Mouse (Mus musculus): ENCODE measurements around the gene Plb1. TPM values are rescaled to one million over a fixed set of nuclear protein-coding genes. Genes with fewer than 3 reads are reported as not detected.

Gene Plb1
- polyA plus RNA-seq, 1 experiment: 148 TPM

- 82% methylated on average over 4 of the region's 4 CpGs for WGBS
- H3K27me3 ChIP-seq (ENCODE audit: control insufficient read depth, insufficient read depth, low read length): no peaks in the 10 kb centered on the region
- H3K4me3 ChIP-seq (ENCODE audit: low read depth, low read length): no peak overlapping the region
- no peak for TF ChIP-seq POLR2A (IDR thresholded peaks at IDR 0.05; ENCODE audit: low read depth, low read length)
- no peak for TF ChIP-seq CTCF (IDR thresholded peaks at IDR 0.05; ENCODE audit: extremely low read depth, insufficient read length, insufficient replicate concordance, low read depth, low read length)
- H3K27ac ChIP-seq (ENCODE audit: insufficient read depth, low read depth, low read length): peak overlapping the region; percentile 7; the same call in 1 of the 2 replicates
- H3K36me3 ChIP-seq (ENCODE audit: control insufficient read depth, insufficient read depth, low read length): no peaks in the 10 kb centered on the region; the same call in 1 of the 2 replicates
- H3K4me1 ChIP-seq (ENCODE audit: control insufficient read depth, insufficient read depth, insufficient read length, low read length): peaks cover 2% of the 10 kb centered on the region; the same call in 1 of the 2 replicates
Observed at GRCm38 (mm10) chr5:32351721-32352465, 119.4 kb downstream of the Plb1 start.

GRCm38 (mm10) chr5:32352845-32353244, 120.3 kb downstream of the Plb1 start:
- H3K4me3 ChIP-seq (ENCODE audit: low read depth, low read length): no peak overlapping the region
- 67% methylated on average over 3 of the region's 3 CpGs for WGBS
- H3K27ac ChIP-seq (ENCODE audit: insufficient read depth, low read depth, low read length): no peak overlapping the region
- H3K27me3 ChIP-seq (ENCODE audit: control insufficient read depth, insufficient read depth, low read length): no peaks in the 10 kb centered on the region
- TF ChIP-seq POLR2A (IDR thresholded peaks at IDR 0.05; ENCODE audit: low read depth, low read length) (no peak), CTCF (IDR thresholded peaks at IDR 0.05; ENCODE audit: extremely low read depth, insufficient read length, insufficient replicate concordance, low read depth, low read length) (no peak)
- no peaks in the 10 kb centered on the region; the same call in 1 of the 2 replicates for H3K36me3 ChIP-seq (ENCODE audit: control insufficient read depth, insufficient read depth, low read length)
- peaks cover 2% of the 10 kb centered on the region; the same call in 1 of the 2 replicates for H3K4me1 ChIP-seq (ENCODE audit: control insufficient read depth, insufficient read depth, insufficient read length, low read length)

- H3K36me3 ChIP-seq (ENCODE audit: control insufficient read depth, insufficient read depth, low read length): no peaks in the 10 kb centered on the region; the same call in 1 of the 2 replicates
- no peak overlapping the region for H3K27ac ChIP-seq (ENCODE audit: insufficient read depth, low read depth, low read length)
- TF ChIP-seq POLR2A (IDR thresholded peaks at IDR 0.05; ENCODE audit: low read depth, low read length) (no peak), CTCF (IDR thresholded peaks at IDR 0.05; ENCODE audit: extremely low read depth, insufficient read length, insufficient replicate concordance, low read depth, low read length) (no peak)
- no peaks in the 10 kb centered on the region for H3K27me3 ChIP-seq (ENCODE audit: control insufficient read depth, insufficient read depth, low read length)
- 83% methylated on average over 2 of the region's 2 CpGs for WGBS
- H3K4me1 ChIP-seq (ENCODE audit: control insufficient read depth, insufficient read depth, insufficient read length, low read length): peaks cover 2% of the 10 kb centered on the region; the same call in 1 of the 2 replicates
- H3K4me3 ChIP-seq (ENCODE audit: low read depth, low read length): no peak overlapping the region
Observed at GRCm38 (mm10) chr5:32353280-32353679, 120.8 kb downstream of the Plb1 start.

GRCm38 (mm10) chr5:32360511-32360910, 128.0 kb downstream of the Plb1 start:
- no peak overlapping the region for H3K27ac ChIP-seq (ENCODE audit: insufficient read depth, low read depth, low read length)
- no peaks in the 10 kb centered on the region for H3K4me1 ChIP-seq (ENCODE audit: control insufficient read depth, insufficient read depth, insufficient read length, low read length)
- H3K36me3 ChIP-seq (ENCODE audit: control insufficient read depth, insufficient read depth, low read length): no peaks in the 10 kb centered on the region
- 71% methylated on average over 4 of the region's 4 CpGs for WGBS
- TF ChIP-seq CTCF (IDR thresholded peaks at IDR 0.05; ENCODE audit: extremely low read depth, insufficient read length, insufficient replicate concordance, low read depth, low read length) (no peak), POLR2A (IDR thresholded peaks at IDR 0.05; ENCODE audit: low read depth, low read length) (no peak)
- no peak overlapping the region for H3K4me3 ChIP-seq (ENCODE audit: low read depth, low read length)
- H3K27me3 ChIP-seq (ENCODE audit: control insufficient read depth, insufficient read depth, low read length): no peaks in the 10 kb centered on the region

GRCm38 (mm10) chr5:32361441-32362235, 129.1 kb downstream of the Plb1 start:
- 64% methylated on average over 3 of the region's 3 CpGs for WGBS
- H3K27ac ChIP-seq (ENCODE audit: insufficient read depth, low read depth, low read length): no peak overlapping the region
- H3K4me1 ChIP-seq (ENCODE audit: control insufficient read depth, insufficient read depth, insufficient read length, low read length): no peaks in the 10 kb centered on the region
- H3K27me3 ChIP-seq (ENCODE audit: control insufficient read depth, insufficient read depth, low read length): no peaks in the 10 kb centered on the region
- no peak for TF ChIP-seq POLR2A (IDR thresholded peaks at IDR 0.05; ENCODE audit: low read depth, low read length)
- no peak overlapping the region for H3K4me3 ChIP-seq (ENCODE audit: low read depth, low read length)
- H3K36me3 ChIP-seq (ENCODE audit: control insufficient read depth, insufficient read depth, low read length): no peaks in the 10 kb centered on the region

- no peak overlapping the region for H3K27ac ChIP-seq (ENCODE audit: insufficient read depth, low read depth, low read length)
- H3K4me1 ChIP-seq (ENCODE audit: control insufficient read depth, insufficient read depth, insufficient read length, low read length): peaks cover 5% of the 10 kb centered on the region; the same call in 1 of the 2 replicates
- TF ChIP-seq CTCF (IDR thresholded peaks at IDR 0.05; ENCODE audit: extremely low read depth, insufficient read length, insufficient replicate concordance, low read depth, low read length): no peak
- TF ChIP-seq POLR2A (IDR thresholded peaks at IDR 0.05; ENCODE audit: low read depth, low read length): no peak
- H3K36me3 ChIP-seq (ENCODE audit: control insufficient read depth, insufficient read depth, low read length): no peaks in the 10 kb centered on the region
- H3K4me3 ChIP-seq (ENCODE audit: low read depth, low read length): no peak overlapping the region
- WGBS: 72% methylated on average over 1 of the region's 1 CpGs
- no peaks in the 10 kb centered on the region for H3K27me3 ChIP-seq (ENCODE audit: control insufficient read depth, insufficient read depth, low read length)
Observed at GRCm38 (mm10) chr5:32369391-32369790, 136.9 kb downstream of the Plb1 start.

- Histone ChIP-seq H3K4me1 (ENCODE audit: control insufficient read depth, insufficient read depth, insufficient read length, low read length) (peaks cover 5% of the 10 kb centered on the region; the same call in 1 of the 2 replicates), H3K4me3 (ENCODE audit: low read depth, low read length) (no peak overlapping the region), H3K27me3 (ENCODE audit: control insufficient read depth, insufficient read depth, low read length) (no peaks in the 10 kb centered on the region), H3K36me3 (ENCODE audit: control insufficient read depth, insufficient read depth, low read length) (no peaks in the 10 kb centered on the region), H3K27ac (ENCODE audit: insufficient read depth, low read depth, low read length) (no peak overlapping the region)
- TF ChIP-seq CTCF (IDR thresholded peaks at IDR 0.05; ENCODE audit: extremely low read depth, insufficient read length, insufficient replicate concordance, low read depth, low read length): no peak
- no peak for TF ChIP-seq POLR2A (IDR thresholded peaks at IDR 0.05; ENCODE audit: low read depth, low read length)
- 92% methylated on average over 5 of the region's 5 CpGs for WGBS
Observed at GRCm38 (mm10) chr5:32371239-32371638, 138.7 kb downstream of the Plb1 start.

All from small intestine, adult 2 months (tissue).